Mouse (Mus musculus) heart, embryonic 10.5 days (tissue): ENCODE results near the gene Kxd1. TPM values are rescaled to one million over a fixed set of nuclear protein-coding genes. Genes with fewer than 3 reads are reported as not detected.

Source experiments
- DNase-seq: peaks from one replicate; pipeline ENCODE4 v3.0.0-alpha.2; 2017; ENCODE audit warnings: low spot score
- H3K27ac ChIP-seq: fragments of 300-500 bp; sonication (generic); 2 replicates; pipeline ENCODE4 v1.5.1; 2016; ENCODE audit warnings: mild to moderate bottlenecking
- H3K27me3 ChIP-seq: fragments of 300-500 bp; sonication (generic); 2 replicates; pipeline ENCODE4 v1.6.1; 2016; ENCODE audit warnings: mild to moderate bottlenecking; ENCODE audit not compliant: poor library complexity, insufficient read depth, severe bottlenecking
- H3K36me3 ChIP-seq: fragments of 300-500 bp; sonication (generic); 2 replicates; pipeline ENCODE4 v1.6.1; 2016; ENCODE audit warnings: mild to moderate bottlenecking, moderate library complexity
- H3K4me1 ChIP-seq: fragments of 300-500 bp; sonication (generic); 2 replicates; pipeline ENCODE4 v1.6.1; 2016; ENCODE audit warnings: mild to moderate bottlenecking
- H3K4me3 ChIP-seq: fragments of 300-500 bp; sonication (generic); 2 replicates; pipeline ENCODE4 v1.5.1; 2016; ENCODE audit warnings: mild to moderate bottlenecking, moderate library complexity
- H3K9me3 ChIP-seq: fragments of 300-500 bp; sonication (generic); 2 replicates; pipeline ENCODE4 v1.6.1; 2016; ENCODE audit warnings: mild to moderate bottlenecking, moderate library complexity
- WGBS: fragments of 180-500 bp; shearing (Covaris S2); methylation state at CpG from one replicate; pipeline ENCODE4 v1.1.7; 2016; 5-methylcytosine and 5-hydroxymethylcytosine counted together
- polyA plus RNA-seq: library from polyadenylated mRNA; unstranded; fragments of >200 nt; fragmentation: Nextera tagmentation; extraction: Ambion mirVana; gene quantifications from 2 replicates; pipeline ENCODE4 v1.2.1, GENCODE M21; 2016

The Kxd1 gene
- polyA plus RNA-seq, 1 experiment from 2014 or later = 67.0 TPM

DNA sequence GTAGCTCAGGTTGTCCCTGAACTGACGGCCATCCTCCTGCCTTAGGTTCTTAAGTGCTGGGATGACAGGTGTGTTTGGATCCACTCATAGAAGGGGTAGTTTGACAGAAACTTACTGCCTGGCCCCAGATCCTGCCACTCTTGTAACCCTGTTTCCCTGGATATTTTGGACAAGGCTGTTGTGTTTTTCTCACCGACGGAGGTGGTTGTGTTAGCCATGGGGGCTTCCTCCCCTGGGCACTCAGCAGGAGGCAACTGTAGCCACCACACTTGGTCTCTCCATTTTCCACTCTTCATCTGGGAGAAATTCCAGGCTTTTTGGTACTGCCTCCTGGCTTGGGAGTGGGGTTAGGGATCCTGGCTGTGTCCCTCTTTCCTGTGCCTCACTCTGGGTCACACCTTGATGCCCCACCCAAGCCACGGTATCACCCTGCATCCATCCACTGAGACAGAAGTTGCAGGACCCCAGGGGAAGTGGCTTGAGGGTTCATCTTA lies 12.3 kb upstream of the Kxd1 start:
- H3K4me3 ChIP-seq = peak overlapping the region; percentile 90
- DNase-seq = no peak
- H3K36me3 ChIP-seq = peaks cover 25% of the 10 kb centered on the region
- WGBS = 9% methylated on average over 4 of the region's 4 CpGs
- no peaks in the 10 kb centered on the region for H3K9me3 ChIP-seq
- peak overlapping the region; percentile 93 for H3K27ac ChIP-seq
- no peaks in the 10 kb centered on the region for H3K27me3 ChIP-seq
- H3K4me1 ChIP-seq = peaks cover 54% of the 10 kb centered on the region

DNA sequence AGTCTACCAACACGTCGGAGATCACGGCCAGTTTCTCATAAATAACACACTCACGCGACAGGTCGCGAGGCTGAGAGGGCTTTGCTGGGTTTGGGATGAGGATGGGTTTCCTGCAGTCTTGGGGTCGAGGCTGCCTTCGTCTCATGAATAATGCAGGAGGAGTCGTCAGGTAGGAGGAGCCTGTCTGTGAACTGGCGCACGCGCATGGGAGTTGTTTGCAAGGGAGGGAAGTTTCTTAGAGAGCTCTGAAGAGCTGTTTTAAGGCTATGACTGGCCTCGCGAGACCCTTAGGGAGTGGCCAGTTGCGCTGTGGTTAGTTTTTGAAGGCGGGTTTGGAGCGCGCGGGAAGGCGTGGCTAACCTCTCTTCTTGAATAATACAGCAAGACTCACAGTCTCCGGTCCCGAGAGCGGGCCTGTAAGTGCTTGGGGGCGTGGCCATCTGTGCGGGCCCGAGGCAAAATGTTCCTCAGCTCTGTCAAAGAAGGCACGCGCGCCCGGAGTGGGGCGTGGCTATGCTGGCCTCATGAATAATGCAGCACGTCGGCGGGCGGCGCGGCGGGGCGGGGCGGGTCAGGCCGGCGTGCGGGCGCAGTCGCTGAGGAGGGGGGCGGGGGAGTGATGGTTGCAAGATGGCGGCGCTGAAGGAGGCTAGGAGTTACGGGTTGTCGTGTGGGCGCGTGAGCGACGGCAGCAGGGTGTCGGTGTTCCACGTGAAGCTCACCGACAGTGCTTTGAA lies 11.5 kb upstream of the Kxd1 start, which contains the start of gene Ell:
TSS of gene Ell (plus strand) at position 381 of the 737 bp plus-strand sequence.
- Histone ChIP-seq H3K4me3 (peak within 1 kb of the TSS; percentile 90), H3K4me1 (peaks cover 55% of the 10 kb centered on the region), H3K27ac (peak within 1 kb of the TSS; percentile 93), H3K9me3 (no peaks in the 10 kb centered on the region), H3K27me3 (no peaks in the 10 kb centered on the region), H3K36me3 (peaks cover 34% of the 10 kb centered on the region)
- under 1% methylated on average over 58 of the region's 58 CpGs for WGBS
- peak; percentile 100 for DNase-seq

DNA sequence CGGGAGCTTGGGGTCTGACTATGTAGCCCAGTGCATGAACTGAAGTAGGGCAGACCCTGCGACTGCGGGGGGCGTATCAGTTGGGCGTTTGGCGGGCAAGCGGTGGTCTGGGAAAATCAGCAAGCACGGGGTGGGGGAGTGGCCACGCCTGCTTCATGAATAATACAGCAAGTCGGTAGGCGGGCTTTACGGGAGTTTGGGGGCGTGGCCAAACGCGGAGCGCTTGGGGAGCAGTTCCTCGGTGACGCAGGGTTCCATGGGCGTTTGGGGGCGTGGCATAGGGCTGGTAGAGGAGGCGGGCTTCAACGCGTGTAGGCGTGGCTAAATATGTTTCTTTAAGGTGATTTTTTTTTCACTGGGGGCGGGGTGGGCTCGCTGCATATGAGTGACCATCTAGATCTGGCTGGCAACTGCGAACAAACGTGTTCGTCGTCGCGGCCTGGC lies 10.9 kb upstream of the Kxd1 start:
- DNase-seq = peak; percentile 100
- H3K27ac ChIP-seq = peak overlapping the region; percentile 93
- no peaks in the 10 kb centered on the region for H3K27me3 ChIP-seq
- H3K36me3 ChIP-seq = peaks cover 39% of the 10 kb centered on the region
- WGBS = under 1% methylated on average over 32 of the region's 32 CpGs
- H3K4me1 ChIP-seq = peaks cover 50% of the 10 kb centered on the region
- peak overlapping the region; percentile 90 for H3K4me3 ChIP-seq
- H3K9me3 ChIP-seq = no peaks in the 10 kb centered on the region

DNA sequence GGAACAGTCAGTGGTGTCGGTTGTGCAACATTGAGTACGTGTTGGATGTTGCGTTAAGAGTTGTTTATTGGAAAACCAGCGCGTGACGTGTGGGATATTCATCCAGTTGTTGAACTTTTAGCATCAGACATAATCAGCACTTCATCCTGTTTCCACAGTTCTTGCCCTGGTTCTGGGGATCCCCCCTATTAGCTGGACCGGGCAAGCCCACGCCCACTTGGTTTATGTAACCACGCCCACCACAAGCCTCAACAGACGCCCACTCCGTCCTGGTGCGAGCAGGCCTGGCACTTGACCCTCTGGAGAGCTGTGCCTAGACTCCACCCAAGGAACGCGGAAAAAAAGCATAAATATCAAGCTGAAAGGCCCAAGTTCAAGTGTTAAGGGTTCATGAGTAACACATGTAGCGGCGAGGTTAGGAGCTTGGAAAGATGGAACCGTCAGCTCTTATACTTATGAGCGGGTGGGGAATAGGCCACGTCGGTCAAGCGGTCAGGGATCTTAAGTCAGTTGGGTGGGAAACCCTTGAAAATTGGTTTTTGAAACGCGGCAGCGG lies 10.3 kb upstream of the Kxd1 start:
- WGBS = 14% methylated on average over 24 of the region's 24 CpGs
- H3K4me1 ChIP-seq = peaks cover 45% of the 10 kb centered on the region

DNA sequence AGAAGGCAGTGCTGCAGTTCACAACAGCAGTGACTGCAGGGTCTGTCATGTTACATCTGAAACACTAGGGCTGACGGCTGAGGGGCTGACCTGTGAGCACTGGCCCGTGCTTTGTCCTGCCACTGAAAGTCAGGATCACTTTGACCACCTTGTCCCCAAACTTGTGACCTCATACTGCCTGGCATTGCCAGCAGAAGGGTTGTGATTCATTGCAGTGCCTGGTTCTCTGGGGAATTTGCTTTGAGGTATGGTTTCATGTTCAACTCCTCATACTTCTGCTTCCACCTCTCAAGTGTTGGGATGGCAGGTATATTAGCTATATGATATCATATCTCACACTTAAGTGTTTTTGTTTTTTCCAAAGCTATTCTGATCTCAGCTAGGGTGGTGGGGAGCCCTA lies 7.9 kb upstream of the Kxd1 start:
- no peaks in the 10 kb centered on the region for H3K27me3 ChIP-seq
- H3K4me1 ChIP-seq = peaks cover 36% of the 10 kb centered on the region
- H3K27ac ChIP-seq = no peak overlapping the region
- H3K9me3 ChIP-seq = no peaks in the 10 kb centered on the region
- H3K36me3 ChIP-seq = peaks cover 69% of the 10 kb centered on the region
- 64% methylated on average over 2 of the region's 2 CpGs for WGBS
- DNase-seq = no peak
- no peak overlapping the region for H3K4me3 ChIP-seq

More for the DNA sequence above, 10.3 kb upstream of the Kxd1 start:
- peak; percentile 89 for DNase-seq
- Histone ChIP-seq H3K36me3 (peaks cover 45% of the 10 kb centered on the region), H3K4me3 (peak overlapping the region; percentile 90), H3K27me3 (no peaks in the 10 kb centered on the region), H3K27ac (peak overlapping the region; percentile 93; the same call in 1 of the 2 replicates), H3K9me3 (no peaks in the 10 kb centered on the region)

DNA sequence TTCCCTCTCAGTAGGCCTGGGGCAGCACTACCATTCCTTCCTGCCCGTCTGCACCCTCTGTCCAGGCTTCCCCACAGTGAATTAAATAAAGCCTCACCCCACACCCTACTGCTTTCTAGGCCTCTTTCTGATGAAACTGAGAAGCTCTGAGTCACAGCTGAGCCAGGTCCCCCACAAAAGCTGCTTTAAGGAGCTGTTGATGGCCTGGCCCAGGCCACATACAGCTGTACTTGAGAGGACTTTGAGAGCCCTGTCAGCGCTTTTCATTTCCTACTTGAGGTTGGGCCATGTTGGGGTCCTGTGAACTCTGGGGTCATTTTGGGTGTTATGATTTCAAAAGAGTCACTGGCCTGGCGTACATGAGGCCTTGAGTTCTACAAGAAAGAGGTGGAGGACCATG lies 7.5 kb upstream of the Kxd1 start:
- H3K36me3 ChIP-seq = peaks cover 74% of the 10 kb centered on the region
- no peaks in the 10 kb centered on the region for H3K9me3 ChIP-seq
- 85% methylated on average over 3 of the region's 3 CpGs for WGBS
- H3K27me3 ChIP-seq = no peaks in the 10 kb centered on the region
- no peak overlapping the region for H3K27ac ChIP-seq
- no peak overlapping the region for H3K4me3 ChIP-seq
- H3K4me1 ChIP-seq = peaks cover 31% of the 10 kb centered on the region
- no peak for DNase-seq

DNA sequence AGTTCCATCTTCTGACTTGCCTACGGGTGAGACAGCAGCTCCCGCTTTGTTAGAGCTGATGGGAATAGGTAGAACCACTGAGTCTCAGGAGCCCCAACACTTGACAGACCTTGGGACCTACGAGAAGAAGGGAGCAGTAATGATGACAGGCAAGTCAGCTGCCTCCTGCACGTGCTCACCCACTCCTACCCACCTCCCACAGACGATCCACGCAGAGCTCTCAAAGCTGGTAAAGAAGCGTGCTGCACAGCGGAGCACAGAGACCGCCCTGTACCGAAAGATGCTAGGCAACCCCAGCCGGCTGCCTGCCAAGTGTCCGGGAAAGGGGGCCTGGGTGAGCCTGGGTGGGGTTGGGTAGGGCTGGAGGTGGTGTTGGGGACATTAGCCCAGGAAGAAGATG lies 6.5 kb upstream of the Kxd1 start:
- WGBS = 95% methylated on average over 12 of the region's 12 CpGs
- H3K4me1 ChIP-seq = peaks cover 34% of the 10 kb centered on the region
- no peak for DNase-seq
- peaks cover 83% of the 10 kb centered on the region for H3K36me3 ChIP-seq
- no peaks in the 10 kb centered on the region for H3K27me3 ChIP-seq
- H3K27ac ChIP-seq = no peak overlapping the region
- H3K9me3 ChIP-seq = no peaks in the 10 kb centered on the region
- H3K4me3 ChIP-seq = no peak overlapping the region

DNA sequence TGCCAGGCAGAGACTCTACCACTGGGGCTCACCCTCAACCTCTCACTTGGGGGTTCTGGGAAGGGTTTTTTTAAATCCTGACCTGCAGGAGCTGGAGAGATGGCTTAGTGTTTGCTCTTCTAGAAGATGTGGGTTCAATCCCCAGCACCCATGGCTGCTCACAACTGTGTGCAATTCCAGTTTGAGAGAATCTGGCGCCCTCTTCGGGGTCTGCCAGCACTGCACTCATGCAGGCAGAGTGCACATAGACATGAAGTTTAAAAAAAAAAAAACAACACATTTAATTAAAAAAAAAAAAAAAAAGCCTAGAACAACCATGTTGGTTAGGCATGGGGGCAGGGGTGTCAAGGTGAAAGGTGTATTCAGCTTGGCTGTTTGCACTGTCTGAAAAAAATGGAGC lies 2.6 kb upstream of the Kxd1 start:
- 92% methylated on average over 2 of the region's 2 CpGs for WGBS
- H3K4me3 ChIP-seq = no peak overlapping the region
- H3K27me3 ChIP-seq = no peaks in the 10 kb centered on the region
- H3K36me3 ChIP-seq = peaks cover 63% of the 10 kb centered on the region
- H3K9me3 ChIP-seq = no peaks in the 10 kb centered on the region
- peaks cover 42% of the 10 kb centered on the region for H3K4me1 ChIP-seq
- DNase-seq = no peak
- no peak overlapping the region for H3K27ac ChIP-seq

DNA sequence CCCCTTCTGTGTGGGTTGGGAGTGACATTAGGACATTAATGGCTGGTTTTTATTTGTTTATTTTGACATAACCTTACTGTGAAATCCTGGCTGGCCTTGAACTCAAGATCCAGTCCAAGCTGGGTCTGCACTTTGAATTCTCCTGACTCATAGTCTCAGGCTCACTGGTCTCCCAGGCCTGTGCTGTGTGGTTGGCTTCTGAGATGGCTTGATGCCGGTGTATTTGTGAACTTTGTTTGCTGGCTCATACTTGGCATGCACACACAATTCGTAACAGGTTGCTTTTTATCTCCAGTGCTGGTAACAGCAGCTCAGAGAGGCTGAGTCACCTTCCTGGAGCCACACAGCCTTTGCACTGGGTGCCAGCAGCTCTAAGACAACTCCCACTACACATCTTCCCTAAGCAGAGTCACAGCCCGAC lies 2.0 kb upstream of the Kxd1 start:
- no peak overlapping the region for H3K27ac ChIP-seq
- H3K4me3 ChIP-seq = no peak overlapping the region
- H3K36me3 ChIP-seq = peaks cover 57% of the 10 kb centered on the region
- H3K27me3 ChIP-seq = no peaks in the 10 kb centered on the region
- no peaks in the 10 kb centered on the region for H3K9me3 ChIP-seq
- WGBS = 93% methylated on average over 3 of the region's 3 CpGs
- no peak for DNase-seq
- H3K4me1 ChIP-seq = peaks cover 36% of the 10 kb centered on the region

DNA sequence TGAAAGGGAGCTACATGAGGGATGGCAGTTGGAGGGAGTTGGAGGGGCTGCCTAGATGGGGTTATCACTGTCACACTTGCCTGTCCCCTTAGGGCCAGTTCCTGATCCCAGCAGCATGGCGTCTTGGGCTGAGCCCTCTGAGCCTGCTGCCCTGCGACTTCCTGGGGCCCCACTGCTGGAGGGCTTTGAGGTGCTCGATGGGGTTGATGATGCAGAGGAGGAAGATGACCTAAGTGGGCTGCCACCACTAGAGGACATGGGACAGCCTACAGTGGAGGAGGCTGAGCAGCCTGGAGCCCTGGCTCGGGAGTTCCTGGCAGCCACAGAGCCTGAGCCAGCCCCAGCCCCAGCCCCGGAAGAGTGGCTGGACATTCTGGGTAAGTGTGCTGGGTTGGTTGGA lies 1.5 kb upstream of the Kxd1 start:
- 73% methylated on average over 5 of the region's 5 CpGs for WGBS
- H3K4me3 ChIP-seq = 0 out of 2 replicates have a peak overlapping the region, but pooled peaks have one; percentile 3
- H3K36me3 ChIP-seq = peaks cover 53% of the 10 kb centered on the region
- peaks cover 32% of the 10 kb centered on the region for H3K4me1 ChIP-seq
- no peaks in the 10 kb centered on the region for H3K27me3 ChIP-seq
- H3K9me3 ChIP-seq = no peaks in the 10 kb centered on the region
- H3K27ac ChIP-seq = no peak overlapping the region
- no peak for DNase-seq

DNA sequence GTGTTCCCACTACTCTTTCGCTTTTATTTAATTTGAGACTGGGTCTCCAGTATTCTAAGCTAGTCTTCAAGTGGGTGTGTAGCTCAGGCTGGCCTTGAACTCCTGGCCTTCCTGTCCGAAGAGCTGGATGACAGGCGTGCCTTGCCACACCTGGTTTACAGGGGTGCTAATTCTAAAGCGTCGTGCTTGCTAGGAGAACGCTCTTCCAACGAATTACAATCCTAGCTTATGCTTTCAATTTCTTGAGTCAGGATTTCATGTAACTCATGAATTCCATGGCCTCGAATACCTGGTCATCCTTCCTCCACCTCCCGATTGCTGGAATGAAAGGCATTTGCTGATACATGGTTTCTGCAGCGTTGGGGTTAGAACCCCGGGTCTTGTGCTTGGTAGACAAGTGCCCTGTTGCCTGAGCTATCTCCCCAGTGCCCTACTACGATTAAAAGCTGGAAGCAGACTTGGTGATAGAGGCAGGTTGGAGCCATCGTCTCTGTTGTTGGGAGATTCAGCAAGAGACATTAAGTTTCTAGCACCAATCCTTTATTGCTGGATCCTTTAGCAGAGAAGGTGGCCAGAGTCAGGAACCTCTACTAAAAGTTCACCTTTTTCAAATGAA lies 534 bp upstream of the Kxd1 start:
- whole genome bisulfite sequencing = 23% methylated on average over 13 of the region's 13 CpGs
- peak overlapping the region; percentile 93 for H3K4me3 ChIP-seq
- H3K27ac ChIP-seq = peak overlapping the region; percentile 100
- H3K9me3 ChIP-seq = no peaks in the 10 kb centered on the region
- no peak for DNase-seq
- H3K4me1 ChIP-seq = peaks cover 33% of the 10 kb centered on the region
- no peaks in the 10 kb centered on the region for H3K27me3 ChIP-seq
- peaks cover 42% of the 10 kb centered on the region for H3K36me3 ChIP-seq

DNA sequence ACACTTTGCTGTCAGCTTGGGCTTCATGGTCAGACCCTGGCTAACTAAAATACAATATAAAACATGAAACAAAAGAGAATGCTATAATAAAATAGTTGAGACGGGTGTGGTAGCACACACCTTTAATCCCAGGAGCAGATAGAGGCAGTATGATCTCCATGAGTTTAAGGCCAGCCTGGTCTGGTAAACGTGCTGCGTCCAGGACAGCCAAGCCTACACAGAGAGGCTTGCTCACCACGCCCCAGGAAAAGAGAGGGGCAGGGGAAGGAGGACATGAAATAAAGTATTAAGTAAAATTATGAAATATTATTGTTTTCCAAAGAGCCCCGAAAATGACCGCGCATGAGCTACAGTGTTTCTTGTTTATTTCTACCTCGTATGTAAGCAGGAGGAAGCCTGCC lies 645 bp downstream of the Kxd1 start:
- no peaks in the 10 kb centered on the region for H3K9me3 ChIP-seq
- H3K4me1 ChIP-seq = peaks cover 38% of the 10 kb centered on the region
- H3K27ac ChIP-seq = peak overlapping the region; percentile 100
- WGBS = 2% methylated on average over 8 of the region's 8 CpGs
- H3K4me3 ChIP-seq = peak overlapping the region; percentile 93
- H3K27me3 ChIP-seq = no peaks in the 10 kb centered on the region
- DNase-seq = no peak
- peaks cover 31% of the 10 kb centered on the region for H3K36me3 ChIP-seq
